Mouse (Mus musculus): ENCODE measurements around the gene Asz1. TPM values are rescaled to one million over a fixed set of nuclear protein-coding genes. Genes with fewer than 3 reads are reported as not detected.
A peak's percentile ranks its signal among the peaks of the same experiment; 100 is the strongest.

Asz1 gene
- total and polyA plus RNA-seq, 2 experiments from 2014 or later = not detected

DNA sequence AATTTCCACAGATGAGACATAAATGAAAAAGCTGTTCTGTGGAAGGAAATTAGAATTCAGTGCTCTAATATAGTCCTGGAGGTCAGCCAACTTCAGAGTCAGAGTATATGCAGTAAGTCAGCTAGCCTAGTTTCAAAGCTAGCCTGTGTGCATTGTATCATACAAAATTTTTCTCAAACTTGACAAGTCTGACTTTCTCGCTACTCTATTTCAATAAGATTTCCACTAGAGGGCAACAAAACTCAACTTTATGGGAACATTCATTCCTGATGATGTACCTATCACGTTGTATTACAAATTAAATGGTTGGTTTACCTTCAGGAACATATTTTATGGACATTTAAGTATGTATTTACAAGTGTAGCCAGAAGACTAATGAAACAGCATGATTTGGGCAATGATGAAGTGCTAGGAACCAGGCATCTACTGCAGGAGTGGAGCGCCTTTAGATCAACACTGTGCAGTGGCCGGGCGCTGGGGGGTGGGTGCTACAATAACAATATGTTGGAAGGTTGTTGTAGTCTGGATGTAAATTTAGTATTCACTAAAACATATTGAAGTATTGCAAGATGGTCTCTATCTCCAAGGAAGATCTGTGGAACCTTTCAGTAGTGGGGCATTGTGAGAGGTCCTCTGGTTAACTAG is 21.6 kb downstream of the Asz1 start:
- WGBS = 61% methylated on average over 5 of the region's 5 CpGs
- H3K9ac ChIP-seq (replicated peaks; ENCODE audit: low read length) = no peak overlapping the region
- no peaks in the 10 kb centered on the region for H3K9me3 ChIP-seq (ENCODE audit: low read length)
- H3K4me1 ChIP-seq (ENCODE audit: insufficient read depth, low read length) = no peaks in the 10 kb centered on the region
- H3K4me3 ChIP-seq (ENCODE audit: low read length) = no peak overlapping the region
- ATAC-seq (0 out of 2 replicates have a peak, but pooled peaks have one; percentile 64), DNase-seq (ENCODE audit: low spot score) (peak; percentile 77)
- H3K4me2 ChIP-seq (ENCODE audit: low read depth, low read length) = no peak overlapping the region
- no peak overlapping the region for H3K27ac ChIP-seq
- TF ChIP-seq CTCF (IDR thresholded peaks at IDR 0.05; ENCODE audit: low read depth) = peak; percentile 61
- H3K36me3 ChIP-seq (ENCODE audit: insufficient read depth, low read length) = no peaks in the 10 kb centered on the region
- H3K27me3 ChIP-seq (ENCODE audit: insufficient read depth, low read length) = no peaks in the 10 kb centered on the region

- Histone ChIP-seq H3K9me3 (ENCODE audit: low read length) (no peaks in the 10 kb centered on the region), H3K36me3 (ENCODE audit: insufficient read depth, low read length) (no peaks in the 10 kb centered on the region), H3K4me1 (ENCODE audit: insufficient read depth, low read length) (no peaks in the 10 kb centered on the region), H3K4me2 (ENCODE audit: low read depth, low read length) (no peak overlapping the region), H3K27me3 (ENCODE audit: insufficient read depth, low read length) (no peaks in the 10 kb centered on the region), H3K4me3 (ENCODE audit: low read length) (no peak overlapping the region), H3K9ac (replicated peaks; ENCODE audit: low read length) (no peak overlapping the region), H3K27ac (no peak overlapping the region)
- DNase-seq (ENCODE audit: low spot score) (peak; percentile 66), ATAC-seq (no peak)
- 23% methylated on average over 1 of the region's 1 CpGs for WGBS
- TF ChIP-seq CTCF (IDR thresholded peaks at IDR 0.05; ENCODE audit: low read depth) = peak; percentile 75
These were observed 30.2 kb downstream of the Asz1 start for GRCm38 (mm10) chr6:18078615-18079014.

- Histone ChIP-seq H3K4me3 (ENCODE audit: low read length) (no peak overlapping the region), H3K9me3 (ENCODE audit: low read length) (no peaks in the 10 kb centered on the region), H3K9ac (replicated peaks; ENCODE audit: low read length) (no peak overlapping the region), H3K27me3 (ENCODE audit: insufficient read depth, low read length) (no peaks in the 10 kb centered on the region), H3K27ac (no peak overlapping the region), H3K4me2 (ENCODE audit: low read depth, low read length) (no peak overlapping the region), H3K36me3 (ENCODE audit: insufficient read depth, low read length) (no peaks in the 10 kb centered on the region), H3K4me1 (ENCODE audit: insufficient read depth, low read length) (no peaks in the 10 kb centered on the region)
- 80% methylated on average over 7 of the region's 7 CpGs for WGBS
- ATAC-seq (no peak), DNase-seq (ENCODE audit: low spot score) (no peak)
- no peak for TF ChIP-seq CTCF (IDR thresholded peaks at IDR 0.05; ENCODE audit: low read depth)
These were observed 31.9 kb downstream of the Asz1 start for GRCm38 (mm10) chr6:18076986-18077385.

- TF ChIP-seq CTCF (IDR thresholded peaks at IDR 0.05; ENCODE audit: low read depth) = no peak
- H3K4me3 ChIP-seq (ENCODE audit: low read length) = no peak overlapping the region
- no peaks in the 10 kb centered on the region for H3K36me3 ChIP-seq (ENCODE audit: insufficient read depth, low read length)
- no peak overlapping the region for H3K9ac ChIP-seq (replicated peaks; ENCODE audit: low read length)
- H3K4me2 ChIP-seq (ENCODE audit: low read depth, low read length) = no peak overlapping the region
- no peak for ATAC-seq
- no peaks in the 10 kb centered on the region for H3K27me3 ChIP-seq (ENCODE audit: insufficient read depth, low read length)
- no peaks in the 10 kb centered on the region for H3K4me1 ChIP-seq (ENCODE audit: insufficient read depth, low read length)
- WGBS = 77% methylated on average over 5 of the region's 5 CpGs
- no peak for DNase-seq (ENCODE audit: low spot score)
- H3K27ac ChIP-seq = no peak overlapping the region
- no peaks in the 10 kb centered on the region for H3K9me3 ChIP-seq (ENCODE audit: low read length)
These were observed 32.3 kb downstream of the Asz1 start for GRCm38 (mm10) chr6:18076577-18076976.

DNA sequence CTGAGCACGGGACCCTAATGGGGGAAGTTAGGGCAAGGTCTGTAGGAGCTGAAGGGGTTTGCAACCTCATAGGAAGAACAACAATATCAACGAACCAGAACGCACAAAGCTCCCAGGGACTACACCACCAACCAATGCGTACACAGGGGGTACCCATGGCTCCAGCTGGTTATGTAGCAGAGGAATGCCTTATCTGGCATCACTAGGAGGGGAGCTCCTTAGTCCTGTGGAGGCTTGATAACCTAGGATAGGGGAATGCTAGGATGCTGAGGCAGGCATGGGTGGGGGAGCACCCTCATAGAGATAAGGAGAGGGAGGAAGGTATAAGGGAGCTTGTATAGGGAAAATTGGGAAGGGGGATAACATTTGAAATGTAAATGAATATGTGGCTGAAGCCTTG is 51.0 kb downstream of the Asz1 start:
- no peaks in the 10 kb centered on the region for H3K36me3 ChIP-seq (ENCODE audit: insufficient read depth, low read length)
- TF ChIP-seq CTCF (IDR thresholded peaks at IDR 0.05; ENCODE audit: low read depth) = no peak
- H3K4me1 ChIP-seq (ENCODE audit: insufficient read depth, low read length) = no peaks in the 10 kb centered on the region
- no peak overlapping the region for H3K9ac ChIP-seq (replicated peaks; ENCODE audit: low read length)
- WGBS = 91% methylated on average over 4 of the region's 4 CpGs
- no peaks in the 10 kb centered on the region for H3K27me3 ChIP-seq (ENCODE audit: insufficient read depth, low read length)
- ATAC-seq (no peak), DNase-seq (ENCODE audit: low spot score) (no peak)
- no peaks in the 10 kb centered on the region for H3K9me3 ChIP-seq (ENCODE audit: low read length)
- no peak overlapping the region for H3K4me3 ChIP-seq (ENCODE audit: low read length)
- no peak overlapping the region for H3K4me2 ChIP-seq (ENCODE audit: low read depth, low read length)
- H3K27ac ChIP-seq = no peak overlapping the region

GRCm38 (mm10) chr6:18051702-18052101 is 57.2 kb downstream of the Asz1 start:
- Histone ChIP-seq H3K4me2 (ENCODE audit: low read depth, low read length) (no peak overlapping the region), H3K9me3 (ENCODE audit: low read length) (no peaks in the 10 kb centered on the region), H3K4me3 (ENCODE audit: low read length) (no peak overlapping the region), H3K9ac (replicated peaks; ENCODE audit: low read length) (no peak overlapping the region), H3K36me3 (ENCODE audit: insufficient read depth, low read length) (no peaks in the 10 kb centered on the region), H3K27ac (no peak overlapping the region), H3K27me3 (ENCODE audit: insufficient read depth, low read length) (no peaks in the 10 kb centered on the region), H3K4me1 (ENCODE audit: insufficient read depth, low read length) (no peaks in the 10 kb centered on the region)
- DNase-seq (ENCODE audit: low spot score) = no peak
- TF ChIP-seq CTCF (IDR thresholded peaks at IDR 0.05; ENCODE audit: low read depth) = no peak
- 29% methylated on average over 5 of the region's 5 CpGs for WGBS
- ATAC-seq = no peak

DNA sequence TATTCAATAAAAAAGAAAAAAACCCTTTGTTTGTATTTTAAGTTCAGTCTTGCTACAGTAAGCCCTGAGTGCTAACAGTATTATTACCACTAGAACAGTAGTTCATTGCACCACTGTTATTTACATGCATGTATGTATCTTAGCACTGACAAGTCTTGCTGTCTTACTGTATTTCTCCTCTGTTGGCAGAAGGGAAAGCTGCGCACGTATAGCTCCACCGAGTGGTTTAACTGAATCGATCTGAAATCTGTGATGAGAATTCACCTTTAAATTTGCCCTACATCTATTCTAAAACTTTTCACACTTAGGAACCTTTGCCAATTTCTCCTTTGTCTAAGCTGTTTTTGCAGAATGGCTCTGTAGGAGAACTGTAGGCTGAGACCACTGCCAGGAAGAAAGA is 64.6 kb downstream of the Asz1 start:
- ATAC-seq (no peak), DNase-seq (ENCODE audit: low spot score) (no peak)
- Histone ChIP-seq H3K27me3 (ENCODE audit: insufficient read depth, low read length) (no peaks in the 10 kb centered on the region), H3K4me2 (ENCODE audit: low read depth, low read length) (no peak overlapping the region), H3K4me3 (ENCODE audit: low read length) (no peak overlapping the region), H3K27ac (no peak overlapping the region), H3K36me3 (ENCODE audit: insufficient read depth, low read length) (no peaks in the 10 kb centered on the region), H3K4me1 (ENCODE audit: insufficient read depth, low read length) (no peaks in the 10 kb centered on the region), H3K9me3 (ENCODE audit: low read length) (no peaks in the 10 kb centered on the region), H3K9ac (replicated peaks; ENCODE audit: low read length) (no peak overlapping the region)
- TF ChIP-seq CTCF (IDR thresholded peaks at IDR 0.05; ENCODE audit: low read depth) = no peak
- 72% methylated on average over 4 of the region's 4 CpGs for WGBS
